Mouse (Mus musculus) B cell, adult 62 days (primary cell): ENCODE results near the gene Obp1a. TPM values are rescaled to one million over a fixed set of nuclear protein-coding genes. Genes with fewer than 3 reads are reported as not detected.

ENCODE experiments used
- total RNA-seq: library from RNA; stranded (reverse); gene quantifications from 4 replicates; pipeline ENCODE4 v1.2.4, GENCODE M21; 2023

The Obp1a gene
- total RNA-seq, result not detected in 4 replicates

GRCm38 (mm10) chrX:78091274-78091673 lies at the start of gene Obp1a:
Obp1a (minus strand) TSS chrX:78091374.

GRCm38 (mm10) chrX:78125167-78125566 lies 34.0 kb upstream of the Obp1a start, which contains the start of gene Gm5938:
Gm5938 (plus strand) TSS chrX:78125467.

Other genes starting within 250 kb of the Obp1a start
- not detected in 4 replicates for gene Pbsn, start 237.8 kb downstream of the Obp1a start, total RNA-seq
- gene Gm14744, start 226.6 kb downstream of the Obp1a start, total RNA-seq, result not detected in 4 replicates
- not detected in 4 replicates for gene 5430402E10Rik, start 166.3 kb downstream of the Obp1a start, total RNA-seq
- gene Gm5938, start 34.1 kb upstream of the Obp1a start, total RNA-seq, result not detected in 4 replicates
- not detected in 4 replicates for gene Obp1b, start 95.4 kb upstream of the Obp1a start, total RNA-seq
- gene Gm14743, start 154.5 kb upstream of the Obp1a start, total RNA-seq, result not detected in 4 replicates